Comparison of ENCODE assay signal across 20 mouse cellular contexts in genomic region chr2:112270011-112270410, GRCm38 (mm10). TPM values are rescaled to one million over a fixed set of nuclear protein-coding genes. Genes with fewer than 3 reads are reported as not detected.
A peak's percentile ranks its signal among the peaks of the same experiment; 100 is the strongest.
DNase-seq lines count a peak whose midpoint lies in the region; ATAC-seq lines count a peak whose summit lies in the region.
"Had no signal": no experiment of that assay in that cellular context is flagged by ENCODE, and none has a peak within 500 bp of the region (broad histone marks: within the 10 kb centered on the region; RNA-seq: fewer than 3 reads in every experiment).

No protein-coding gene starts in this region.

- no peaks in the 10 kb centered on the region for H3K27me3 ChIP-seq in heart, embryonic 10.5 days (ENCODE audit: insufficient read depth, poor library complexity, severe bottlenecking)
- no peaks in the 10 kb centered on the region for H3K27me3 ChIP-seq in midbrain, embryonic 13.5 days
- H3K27me3 ChIP-seq in midbrain, embryonic 11.5 days (ENCODE audit: control insufficient read depth, insufficient read depth, low read length) = no peaks in the 10 kb centered on the region
- H3K27me3 ChIP-seq in heart, embryonic 16.5 days (ENCODE audit: control insufficient read depth, insufficient read depth, low read length) = no peaks in the 10 kb centered on the region
- H3K27me3 ChIP-seq in neural tube, embryonic 15.5 days (replicated peaks) = no peaks in the 10 kb centered on the region
- H3K27me3 ChIP-seq: intestine, embryonic 15.5 days; liver, embryonic 13.5 days had no signal

- peaks cover 9% of the 10 kb centered on the region; the same call in 1 of the 2 replicates for H3K4me1 ChIP-seq in heart, embryonic 10.5 days
- H3K4me1 ChIP-seq in midbrain, embryonic 13.5 days (replicated peaks) = peaks cover 48% of the 10 kb centered on the region
- H3K4me1 ChIP-seq in midbrain, embryonic 11.5 days (ENCODE audit: control insufficient read depth, insufficient read depth, low read length) = peaks cover 10% of the 10 kb centered on the region; the same call in 1 of the 2 replicates
- peaks cover 21% of the 10 kb centered on the region for H3K4me1 ChIP-seq in heart, embryonic 16.5 days (ENCODE audit: control insufficient read depth, insufficient read depth, low read length)
- H3K4me1 ChIP-seq in neural tube, embryonic 15.5 days = peaks cover 39% of the 10 kb centered on the region

- peak; percentile 38 to 55 for DNase-seq in heart, adult 18-20 months
- no peak for DNase-seq in heart, embryonic 10.5 days (ENCODE audit: low spot score)
- no peak for DNase-seq in midbrain, embryonic 11.5 days (ENCODE audit: low spot score, missing footprints)
- DNase-seq in layer of hippocampus, postnatal 10 days (ENCODE audit: low spot score in 2 of 2) = no peak
- DNase-seq: adrenal gland, postnatal 10 days; cerebellum, adult 9-11 months; embryo, embryonic 11 days; liver, embryonic 13.5 days; thymus, postnatal 4 days had no signal

- no peak for ATAC-seq in midbrain, embryonic 13.5 days
- ATAC-seq in midbrain, embryonic 11.5 days (ENCODE audit: low FRiP score) = no peak
- ATAC-seq in heart, embryonic 16.5 days (replicated peaks; ENCODE audit: extremely low read depth, insufficient read depth, low FRiP score) = peak; percentile 30
- ATAC-seq in neural tube, embryonic 15.5 days (ENCODE audit: low FRiP score) = no peak
- ATAC-seq: intestine, embryonic 15.5 days had no signal

- 55% methylated on average over 2 of the region's 2 CpGs for WGBS in heart, embryonic 10.5 days
- 88% methylated on average over 2 of the region's 2 CpGs for WGBS in midbrain, embryonic 13.5 days
- 89% methylated on average over 2 of the region's 2 CpGs for whole genome bisulfite sequencing in midbrain, embryonic 11.5 days
- WGBS in heart, embryonic 16.5 days = 49% methylated on average over 2 of the region's 2 CpGs
- 95% methylated on average over 2 of the region's 2 CpGs for WGBS in neural tube, embryonic 15.5 days

- H3K9me3 ChIP-seq in heart, embryonic 10.5 days = no peaks in the 10 kb centered on the region
- H3K9me3 ChIP-seq in midbrain, embryonic 13.5 days = no peaks in the 10 kb centered on the region
- H3K9me3 ChIP-seq in midbrain, embryonic 11.5 days (ENCODE audit: control insufficient read depth, low read length) = no peaks in the 10 kb centered on the region
- no peaks in the 10 kb centered on the region for H3K9me3 ChIP-seq in heart, embryonic 16.5 days (replicated peaks; ENCODE audit: control insufficient read depth, low read length)
- no peaks in the 10 kb centered on the region for H3K9me3 ChIP-seq in neural tube, embryonic 15.5 days (replicated peaks)
- H3K9me3 ChIP-seq: G1E; intestine, embryonic 15.5 days; liver, embryonic 13.5 days had no signal

- H3K4me3 ChIP-seq in heart, embryonic 10.5 days = no peak overlapping the region
- no peak overlapping the region for H3K4me3 ChIP-seq in midbrain, embryonic 13.5 days (replicated peaks)
- H3K4me3 ChIP-seq in midbrain, embryonic 11.5 days (ENCODE audit: low read depth, low read length) = no peak overlapping the region
- H3K4me3 ChIP-seq in heart, embryonic 16.5 days (ENCODE audit: low read length) = no peak overlapping the region
- no peak overlapping the region for H3K4me3 ChIP-seq in neural tube, embryonic 15.5 days (replicated peaks)
- H3K4me3 ChIP-seq: intestine, embryonic 15.5 days; liver, embryonic 13.5 days had no signal

- H3K9ac ChIP-seq in midbrain, embryonic 13.5 days (replicated peaks) = no peak overlapping the region
- H3K9ac ChIP-seq in midbrain, embryonic 11.5 days (ENCODE audit: low read length) = no peak overlapping the region
- no peak overlapping the region for H3K9ac ChIP-seq in heart, embryonic 16.5 days (ENCODE audit: low read length)
- H3K9ac ChIP-seq in neural tube, embryonic 15.5 days (replicated peaks) = no peak overlapping the region
- H3K9ac ChIP-seq: intestine, embryonic 15.5 days; liver, embryonic 13.5 days had no signal

- H3K4me2 ChIP-seq in midbrain, embryonic 13.5 days (replicated peaks) = peak overlapping the region; percentile 22
- H3K4me2 ChIP-seq in midbrain, embryonic 11.5 days = no peak overlapping the region
- H3K4me2 ChIP-seq in heart, embryonic 16.5 days (ENCODE audit: low read depth, low read length) = peak overlapping the region; percentile 32; the same call in 1 of the 2 replicates
- H3K4me2 ChIP-seq in neural tube, embryonic 15.5 days = peak overlapping the region; percentile 25; the same call in 1 of the 2 replicates
- H3K4me2 ChIP-seq: intestine, embryonic 15.5 days had no signal

- H3K36me3 ChIP-seq in heart, embryonic 10.5 days = peaks cover 7% of the 10 kb centered on the region; the same call in 1 of the 2 replicates
- H3K36me3 ChIP-seq in midbrain, embryonic 13.5 days = no peaks in the 10 kb centered on the region
- no peaks in the 10 kb centered on the region for H3K36me3 ChIP-seq in midbrain, embryonic 11.5 days (ENCODE audit: control insufficient read depth, insufficient read depth, low read length)
- H3K36me3 ChIP-seq in heart, embryonic 16.5 days (ENCODE audit: control insufficient read depth, insufficient read depth) = peaks cover 4% of the 10 kb centered on the region; the same call in 1 of the 2 replicates
- no peaks in the 10 kb centered on the region for H3K36me3 ChIP-seq in neural tube, embryonic 15.5 days
- H3K36me3 ChIP-seq: intestine, embryonic 15.5 days; liver, embryonic 13.5 days had no signal

- H3K27ac ChIP-seq in heart, embryonic 10.5 days = no peak overlapping the region
- H3K27ac ChIP-seq in midbrain, embryonic 13.5 days = no peak overlapping the region
- H3K27ac ChIP-seq in midbrain, embryonic 11.5 days (ENCODE audit: low read depth, low read length) = no peak overlapping the region
- peak overlapping the region; percentile 83 for H3K27ac ChIP-seq in heart, embryonic 16.5 days (ENCODE audit: low read length)
- H3K27ac ChIP-seq in neural tube, embryonic 15.5 days (replicated peaks) = no peak overlapping the region
- H3K27ac ChIP-seq: intestine, embryonic 15.5 days; kidney, postnatal 0 days; liver, embryonic 13.5 days had no signal

RNA-seq across cellular contexts. Expression of gene Gm21985, which starts 3.9 kb away (rescaled TPM):
- total RNA-seq in heart, adult 18-20 months (2021) = 1 to 10 TPM; 1.1 to 1.4 TPM
- not detected in 2 replicates for polyA plus RNA-seq in heart, embryonic 10.5 days (2016; fragmentation: Nextera tagmentation; extraction: Ambion mirVana)
- not detected in 2 replicates for polyA plus RNA-seq in midbrain, embryonic 13.5 days (2015; fragmentation: Nextera tagmentation; extraction: Ambion mirVana)
- not detected in 2 replicates for polyA plus RNA-seq in midbrain, embryonic 11.5 days (2014; fragmentation: Nextera tagmentation; extraction: Ambion mirVana)
- polyA plus RNA-seq in heart, embryonic 16.5 days (2015; fragmentation: Nextera tagmentation; extraction: Ambion mirVana) = not detected in 2 replicates
- not detected in 2 replicates for polyA plus RNA-seq in neural tube, embryonic 15.5 days (2015; fragmentation: Nextera tagmentation; extraction: Ambion mirVana)
- 1 to 10 TPM; 1.0 to 1.3 TPM for total RNA-seq in layer of hippocampus, postnatal 10 days (2021)
- polyA plus RNA-seq: C2C12; G1E; gonadal fat pad, adult 2 months; intestine, embryonic 15.5 days; kidney, postnatal 0 days; liver, embryonic 13.5 days; stomach, embryonic 16.5 days had no signal

RNA-seq across cellular contexts. Expression of gene Slc12a6, which starts 4.4 kb away (rescaled TPM):
- total RNA-seq in heart, adult 18-20 months (2021) = 10 to 100 TPM; 26.5 to 31.5 TPM
- 9.5 and 10.4 TPM in 2 replicates for polyA plus RNA-seq in heart, embryonic 10.5 days (2016; fragmentation: Nextera tagmentation; extraction: Ambion mirVana)
- polyA plus RNA-seq in midbrain, embryonic 13.5 days (2015; fragmentation: Nextera tagmentation; extraction: Ambion mirVana) = 16.4 TPM in 2 replicates
- polyA plus RNA-seq in midbrain, embryonic 11.5 days (2014; fragmentation: Nextera tagmentation; extraction: Ambion mirVana) = 14.4 and 16.0 TPM in 2 replicates
- 10.1 and 12.2 TPM in 2 replicates for polyA plus RNA-seq in heart, embryonic 16.5 days (2015; fragmentation: Nextera tagmentation; extraction: Ambion mirVana)
- polyA plus RNA-seq in neural tube, embryonic 15.5 days (2015; fragmentation: Nextera tagmentation; extraction: Ambion mirVana) = 15.1 and 15.2 TPM in 2 replicates
- total RNA-seq in layer of hippocampus, postnatal 10 days (2021) = 10 to 100 TPM; 81.2 to 83.7 TPM

RNA-seq across cellular contexts. Expression of gene Nop10, which starts 8.3 kb away (rescaled TPM):
- total RNA-seq in heart, adult 18-20 months (2021) = 10 to 100 TPM; 50.8 to 66.0 TPM
- polyA plus RNA-seq in heart, embryonic 10.5 days (2016; fragmentation: Nextera tagmentation; extraction: Ambion mirVana) = 188 and 206 TPM in 2 replicates
- polyA plus RNA-seq in midbrain, embryonic 13.5 days (2015; fragmentation: Nextera tagmentation; extraction: Ambion mirVana) = 152 and 160 TPM in 2 replicates
- polyA plus RNA-seq in midbrain, embryonic 11.5 days (2014; fragmentation: Nextera tagmentation; extraction: Ambion mirVana) = 160 and 161 TPM in 2 replicates
- polyA plus RNA-seq in heart, embryonic 16.5 days (2015; fragmentation: Nextera tagmentation; extraction: Ambion mirVana) = 164 and 169 TPM in 2 replicates
- polyA plus RNA-seq in neural tube, embryonic 15.5 days (2015; fragmentation: Nextera tagmentation; extraction: Ambion mirVana) = 205 and 216 TPM in 2 replicates
- total RNA-seq in layer of hippocampus, postnatal 10 days (2021) = 10 to 100 TPM; 61.9 to 80.6 TPM

RNA-seq across cellular contexts. Expression of gene Nutm1, which starts 10.9 kb away (rescaled TPM):
- total RNA-seq in heart, adult 18-20 months (2021) = not detected
- 0.04 and 0.07 TPM in 2 replicates for polyA plus RNA-seq in heart, embryonic 10.5 days (2016; fragmentation: Nextera tagmentation; extraction: Ambion mirVana)
- 0.05 TPM in 1 of 2 replicates, not detected in the other for polyA plus RNA-seq in midbrain, embryonic 13.5 days (2015; fragmentation: Nextera tagmentation; extraction: Ambion mirVana)
- polyA plus RNA-seq in midbrain, embryonic 11.5 days (2014; fragmentation: Nextera tagmentation; extraction: Ambion mirVana) = not detected in 2 replicates
- not detected in 2 replicates for polyA plus RNA-seq in heart, embryonic 16.5 days (2015; fragmentation: Nextera tagmentation; extraction: Ambion mirVana)
- not detected in 2 replicates for polyA plus RNA-seq in neural tube, embryonic 15.5 days (2015; fragmentation: Nextera tagmentation; extraction: Ambion mirVana)
- not detected for total RNA-seq in layer of hippocampus, postnatal 10 days (2021)
- total RNA-seq: adrenal gland, postnatal 10 days; layer of hippocampus, adult 8-10 months; left cerebral cortex, postnatal 14 days had no signal
- polyA plus RNA-seq: intestine, embryonic 15.5 days; liver, embryonic 13.5 days had no signal

RNA-seq across cellular contexts. Expression of gene Lpcat4, which starts 30.7 kb away (rescaled TPM):
- total RNA-seq in heart, adult 18-20 months (2021) = 1 to 10 TPM; 2.0 to 3.0 TPM
- polyA plus RNA-seq in heart, embryonic 10.5 days (2016; fragmentation: Nextera tagmentation; extraction: Ambion mirVana) = 22.0 and 23.0 TPM in 2 replicates
- 13.7 and 13.9 TPM in 2 replicates for polyA plus RNA-seq in midbrain, embryonic 13.5 days (2015; fragmentation: Nextera tagmentation; extraction: Ambion mirVana)
- 8.9 and 9.3 TPM in 2 replicates for polyA plus RNA-seq in midbrain, embryonic 11.5 days (2014; fragmentation: Nextera tagmentation; extraction: Ambion mirVana)
- 11.3 and 11.7 TPM in 2 replicates for polyA plus RNA-seq in heart, embryonic 16.5 days (2015; fragmentation: Nextera tagmentation; extraction: Ambion mirVana)
- 26.7 and 27.8 TPM in 2 replicates for polyA plus RNA-seq in neural tube, embryonic 15.5 days (2015; fragmentation: Nextera tagmentation; extraction: Ambion mirVana)
- 10 to 100 TPM; 59.7 to 62.4 TPM for total RNA-seq in layer of hippocampus, postnatal 10 days (2021)

Comparison
In these comparisons a context has a peak if more than half of its experiments do, and no peak if none do; other contexts are left out.
1. DNase-seq: peak in heart, adult 18-20 months (2 of 2); none in heart, embryonic 10.5 days (single experiment), midbrain, embryonic 11.5 days (single experiment) and layer of hippocampus, postnatal 10 days (0 of 2).